Mouse (Mus musculus): ENCODE measurements around the gene Pik3ca.

DNA sequence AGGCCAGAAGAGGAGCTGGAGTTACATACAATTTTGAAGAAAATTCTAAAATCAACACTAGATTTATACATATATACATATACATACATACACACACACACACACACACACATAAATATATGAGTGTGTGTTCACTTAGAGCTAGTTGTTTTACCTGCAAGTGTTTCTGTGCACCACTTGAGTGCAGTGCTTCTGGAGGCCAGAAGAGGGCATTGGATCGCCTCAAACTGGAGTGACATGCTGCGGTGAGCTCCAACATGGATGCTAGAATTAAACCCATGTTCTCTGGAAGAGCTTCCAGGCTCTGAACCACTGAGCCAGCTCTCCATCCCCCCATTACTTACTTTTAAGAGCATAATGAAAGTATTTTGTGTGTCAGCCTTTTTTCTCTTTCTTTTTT lies 17.6 kb upstream of the Pik3ca start:
- TF ChIP-seq CTCF (IDR thresholded peaks at IDR 0.05; ENCODE audit: extremely low read depth, insufficient read length, insufficient replicate concordance, low read depth, low read length) (peak; percentile 43; the same call in 1 of the 2 replicates), POLR2A (IDR thresholded peaks at IDR 0.05; ENCODE audit: low read depth, low read length) (no peak)
